Mouse (Mus musculus): ENCODE measurements at regions not wholly inside any gene's neighbourhood (a gene's known extent, or its start where the extent isn't known, plus 50 kb on each side); places are given as distances from the start of the nearest gene placed in this dataset.
A peak's percentile ranks its signal among the peaks of the same experiment; 100 is the strongest.

DNA sequence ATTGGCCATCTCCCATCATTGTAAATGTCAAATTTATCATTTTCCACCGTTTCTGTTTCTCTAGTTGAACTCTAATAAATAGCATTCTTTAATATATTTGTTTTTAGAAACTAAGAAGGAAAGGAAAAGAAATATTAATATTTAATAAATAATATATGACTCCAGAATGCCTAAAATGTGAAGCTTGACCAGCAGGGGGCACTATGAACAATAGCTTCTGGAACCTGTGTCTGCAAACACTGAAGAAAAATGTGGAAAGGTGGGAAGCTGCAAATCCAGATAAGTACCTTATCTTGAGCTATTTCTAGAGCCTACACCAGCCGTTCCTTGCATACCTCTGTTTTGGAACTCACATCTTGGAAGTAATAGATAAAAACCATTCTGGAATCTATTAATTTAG lies 493.7 kb upstream of the Lingo2 start:
- ATAC-seq (replicated peaks; ENCODE audit: low read depth, poor library complexity, severe bottlenecking), result no peak

DNA sequence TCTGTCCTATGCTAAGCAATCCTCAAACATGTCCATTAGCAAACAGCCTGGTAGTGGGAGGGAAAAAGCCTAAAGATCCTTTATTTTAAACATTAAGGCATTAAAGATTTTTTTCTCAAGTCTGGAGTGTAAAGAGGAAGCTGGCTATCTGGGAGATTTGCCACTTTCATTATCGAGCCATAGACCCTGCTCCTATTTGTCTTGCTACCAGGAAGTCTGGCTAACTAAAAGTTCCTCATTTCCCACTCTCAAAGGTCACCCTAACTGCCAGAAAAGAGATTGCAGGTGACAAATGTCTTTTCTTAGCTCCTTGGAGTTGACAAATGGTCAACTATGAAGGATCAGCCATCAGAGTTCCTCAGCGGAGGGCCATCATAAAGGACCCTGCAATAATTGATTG lies 461.2 kb upstream of the Lingo2 start:
- peak; percentile 97 for ATAC-seq (replicated peaks; ENCODE audit: low read depth, poor library complexity, severe bottlenecking)

DNA sequence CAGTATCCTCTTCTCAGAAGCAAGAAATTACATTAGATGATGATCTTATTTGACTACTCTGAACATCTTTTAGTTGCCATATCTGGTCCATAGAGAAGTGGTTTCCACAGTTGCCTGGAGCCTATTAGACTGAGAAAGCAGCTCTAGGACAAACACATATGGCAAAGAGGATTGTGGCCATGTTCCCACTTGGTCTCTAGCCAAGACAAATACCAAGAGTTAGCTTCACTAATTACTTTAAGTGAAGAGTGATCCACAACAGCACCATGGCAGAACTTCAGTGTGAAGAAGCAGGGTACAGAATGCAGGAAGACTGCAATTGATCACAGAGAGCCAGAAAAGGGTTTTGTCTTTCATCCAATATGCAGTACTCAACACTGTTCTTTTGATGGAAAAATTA lies 436.6 kb upstream of the Lingo2 start:
- no peak for ATAC-seq (replicated peaks; ENCODE audit: low read depth, poor library complexity, severe bottlenecking)

DNA sequence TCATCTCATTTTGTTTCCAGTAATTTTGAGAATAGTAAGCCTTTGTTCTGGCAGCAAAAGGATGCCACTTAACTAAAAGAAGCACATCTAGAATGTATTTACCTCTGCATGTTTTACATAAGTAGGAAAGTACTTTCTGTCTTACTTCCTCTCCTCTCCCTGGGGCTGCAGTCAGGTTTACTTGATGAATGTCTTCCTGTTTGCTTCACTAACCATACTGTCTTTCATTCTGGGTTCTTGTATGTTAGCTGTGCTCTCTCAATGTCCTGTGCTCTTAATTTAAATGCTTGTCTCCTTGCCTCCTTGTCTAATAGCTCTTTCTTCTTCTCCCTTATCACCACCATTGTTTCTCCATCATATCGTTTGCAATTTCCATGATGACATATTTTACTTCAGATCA lies 435.3 kb upstream of the Lingo2 start:
- peak; percentile 81 for ATAC-seq (replicated peaks; ENCODE audit: low read depth, poor library complexity, severe bottlenecking)

DNA sequence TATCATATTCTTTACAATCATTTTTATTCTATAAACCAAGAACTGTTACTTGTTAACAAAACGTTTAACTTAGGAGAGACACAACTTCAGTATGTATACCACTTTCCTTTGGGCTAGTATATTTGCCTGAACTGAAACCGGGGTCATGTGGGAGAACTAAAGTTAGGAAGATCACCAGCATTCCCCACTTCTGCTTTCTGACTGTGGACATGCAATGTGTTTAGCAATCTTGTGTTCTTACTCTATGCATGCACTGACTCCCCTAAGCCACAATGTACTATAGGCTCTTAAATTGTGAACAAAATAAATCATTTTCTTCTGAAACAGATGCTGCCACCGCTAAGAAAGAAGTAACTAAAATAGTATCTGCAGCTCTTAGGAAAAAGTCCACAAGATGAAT lies 412.7 kb upstream of the Lingo2 start:
- ATAC-seq (replicated peaks; ENCODE audit: low read depth, poor library complexity, severe bottlenecking), result peak; percentile 50; the same call in 1 of the 2 replicates

DNA sequence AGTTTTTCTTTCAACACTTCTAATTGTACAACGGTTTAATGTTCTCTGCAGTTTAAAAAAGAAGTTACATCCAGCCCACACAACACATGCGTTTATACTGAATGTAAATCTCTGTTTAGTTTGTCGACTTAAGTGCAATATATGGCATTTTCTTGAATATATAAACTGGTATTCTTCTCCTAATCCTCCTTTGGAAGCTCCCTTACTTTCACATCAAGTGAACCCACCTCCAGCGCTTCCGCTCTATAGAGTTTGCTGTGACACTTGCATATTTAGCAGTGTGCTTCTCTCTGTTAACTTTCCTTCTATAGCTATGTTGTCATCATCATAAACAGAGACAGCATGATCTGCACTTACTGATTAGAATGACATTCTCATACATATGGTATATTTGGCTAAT lies 409.7 kb upstream of the Lingo2 start:
- ATAC-seq (replicated peaks; ENCODE audit: low read depth, poor library complexity, severe bottlenecking), result no peak

DNA sequence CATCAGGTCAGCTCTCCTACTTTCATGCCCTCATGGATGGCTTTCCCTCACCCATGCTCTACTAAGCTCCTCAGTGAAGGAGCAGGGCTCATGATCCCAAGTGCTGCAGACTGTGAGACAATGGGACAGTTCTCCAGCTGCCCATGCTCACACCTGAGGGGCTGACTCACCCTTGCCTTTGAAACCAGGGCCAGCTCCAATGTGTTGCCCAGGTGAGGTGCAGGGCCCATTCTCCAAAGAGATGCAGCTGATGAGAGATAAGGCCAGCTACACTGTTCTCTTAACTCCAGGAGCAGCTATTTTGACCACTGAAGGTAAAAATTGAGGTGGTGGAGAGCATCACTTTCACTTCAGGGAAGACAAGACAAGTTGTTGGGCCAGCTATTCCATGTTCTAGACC lies 386.8 kb upstream of the Lingo2 start:
- no peak for ATAC-seq (replicated peaks; ENCODE audit: low read depth, poor library complexity, severe bottlenecking)
